Mouse (Mus musculus) CH12.LX (cell line): Measurements from ENCODE around the gene Tex261. TPM values are rescaled to one million over a fixed set of nuclear protein-coding genes. Genes with fewer than 3 reads are reported as not detected.

ENCODE experiments used
- DNase-seq: peaks from one replicate; pipeline ENCODE4 v3.0.0-alpha.2; 2013; ENCODE audit errors: extremely low read depth
- H3K27ac ChIP-seq: 2 replicates; pipeline ENCODE4 v1.5.1; 2012; ENCODE audit warnings: low read depth, mild to moderate bottlenecking, control low read depth, moderate library complexity; ENCODE audit not compliant: insufficient read depth
- H3K27me3 ChIP-seq: replicated peaks from 2 replicates; pipeline ENCODE3; 2012; ENCODE audit warnings: inconsistent platforms
- H3K36me3 ChIP-seq, 2 experiments: replicated peaks in 1 of 2; 2 replicates each; pipeline versions ENCODE3 to v1.6.1; 2012; ENCODE audit warnings: inconsistent platforms in 1 of 2, low read length in 1 of 2, mild to moderate bottlenecking in 1 of 2, mixed read lengths in 1 of 2, moderate library complexity in 1 of 2; ENCODE audit not compliant: control insufficient read depth in 1 of 2, insufficient read depth in 1 of 2
- H3K4me1 ChIP-seq, 2 experiments: 2 replicates each; pipeline ENCODE4 v1.6.1; 2012; ENCODE audit warnings: inconsistent platforms in 1 of 2, moderate library complexity in 1 of 2; ENCODE audit not compliant: insufficient read depth in 2 of 2, control insufficient read depth in 1 of 2
- H3K4me2 ChIP-seq: 2 replicates; pipeline ENCODE4 v1.6.1; 2012; ENCODE audit warnings: low read depth, mild to moderate bottlenecking, control low read depth; ENCODE audit not compliant: poor library complexity, insufficient read depth, severe bottlenecking
- H3K4me3 ChIP-seq, 3 experiments: fragments of 150-350 bp in 1 of 3; sonication (generic) in 1 of 3; replicated peaks in 1 of 3; 2 replicates each; pipeline versions ENCODE3 to v1.5.1; 2011 to 2012; ENCODE audit warnings: low read depth in 2 of 3, low read length in 2 of 3, mild to moderate bottlenecking in 2 of 3, moderate library complexity in 2 of 3, control low read depth in 1 of 3, improper control_type of control experiment in 1 of 3, inconsistent platforms in 1 of 3, mixed read lengths in 1 of 3; ENCODE audit not compliant: poor library complexity in 1 of 3
- H3K79me2 ChIP-seq: replicated peaks from 2 replicates; pipeline ENCODE4 v1.6.1; 2012; ENCODE audit warnings: mild to moderate bottlenecking, moderate library complexity; ENCODE audit not compliant: control insufficient read depth, poor library complexity, insufficient read depth, severe bottlenecking; ENCODE audit errors: extremely low read depth
- H3K9ac ChIP-seq: 2 replicates; pipeline ENCODE4 v1.6.1; 2012; ENCODE audit warnings: low read depth, mild to moderate bottlenecking, control low read depth, moderate library complexity; ENCODE audit not compliant: insufficient read depth
- H3K9me3 ChIP-seq: replicated peaks from 2 replicates; pipeline ENCODE3; 2012; ENCODE audit warnings: low read length, inconsistent platforms, mixed read lengths
- BHLHE40 ChIP-seq: IDR thresholded peaks from 2 replicates; pipeline ENCODE4 v1.6.1; 2011; ENCODE audit warnings: mild to moderate bottlenecking, low read depth, low read length, improper control_type of control experiment
- CHD1 ChIP-seq: IDR thresholded peaks from 2 replicates; pipeline ENCODE4 v1.6.1; 2012; ENCODE audit warnings: low read depth, low read length, improper control_type of control experiment, inconsistent platforms
- CTCF ChIP-seq, 2 experiments: IDR thresholded peaks in 1 of 2; conservative IDR thresholded peaks in 1 of 2; 2 replicates each; pipeline ENCODE4 v1.5.1; 2011 to 2012; ENCODE audit warnings: low read depth in 2 of 2, low read length in 2 of 2, improper control_type of control experiment in 1 of 2, inconsistent platforms in 1 of 2, mild to moderate bottlenecking in 1 of 2, moderate library complexity in 1 of 2
- E2F4 ChIP-seq: IDR thresholded peaks from 2 replicates; pipeline ENCODE4 v1.6.1; 2011; ENCODE audit warnings: low read depth, low read length, improper control_type of control experiment; ENCODE audit not compliant: insufficient replicate concordance
- ELF1 ChIP-seq: IDR thresholded peaks from 2 replicates; pipeline ENCODE4 v1.6.1; 2014; ENCODE audit warnings: low read depth, mild to moderate bottlenecking, inconsistent platforms, low read length, improper control_type of control experiment
- HCFC1 ChIP-seq: IDR thresholded peaks from 2 replicates; pipeline ENCODE4 v1.6.1; 2012; ENCODE audit warnings: low read depth, mild to moderate bottlenecking, inconsistent platforms, low read length, improper control_type of control experiment
- IRF4 ChIP-seq: IDR thresholded peaks from 2 replicates; pipeline ENCODE4 v1.6.1; 2014; ENCODE audit warnings: low read depth, mild to moderate bottlenecking, inconsistent platforms, low read length, improper control_type of control experiment
- JUN ChIP-seq: IDR thresholded peaks from 2 replicates; pipeline ENCODE4 v1.6.1; 2011; ENCODE audit warnings: low read depth, mild to moderate bottlenecking, low read length, improper control_type of control experiment, moderate library complexity; ENCODE audit not compliant: insufficient read depth
- MXI1 ChIP-seq: IDR thresholded peaks from 2 replicates; pipeline ENCODE4 v1.6.1; 2011; ENCODE audit warnings: mild to moderate bottlenecking, low read depth, low read length, improper control_type of control experiment
- MYC ChIP-seq: IDR thresholded peaks from 2 replicates; pipeline ENCODE4 v1.6.1; 2011; ENCODE audit warnings: low read depth, mild to moderate bottlenecking, improper control_type of control experiment, low read length
- NRF1 ChIP-seq: IDR thresholded peaks from 2 replicates; pipeline ENCODE4 v1.6.1; 2014; ENCODE audit warnings: low read depth, mild to moderate bottlenecking, inconsistent platforms, low read length, improper control_type of control experiment, moderate library complexity
- POLR2A ChIP-seq: IDR thresholded peaks from 2 replicates; pipeline ENCODE4 v1.6.1; 2011; ENCODE audit warnings: low read depth, mild to moderate bottlenecking, improper control_type of control experiment, low read length
- POLR2AphosphoS2 ChIP-seq: IDR thresholded peaks from 2 replicates; pipeline ENCODE4 v1.6.1; 2011; ENCODE audit warnings: low read depth, low read length, improper control_type of control experiment
- RAD21 ChIP-seq: IDR thresholded peaks from 2 replicates; pipeline ENCODE4 v1.6.1; 2011; ENCODE audit warnings: low read depth, mild to moderate bottlenecking, low read length, improper control_type of control experiment, moderate library complexity
- RCOR1 ChIP-seq: conservative IDR thresholded peaks from 2 replicates; pipeline ENCODE4 v1.6.1; 2012; ENCODE audit warnings: low read depth, mild to moderate bottlenecking, inconsistent platforms, low read length, improper control_type of control experiment
- SIN3A ChIP-seq: IDR thresholded peaks from 2 replicates; pipeline ENCODE4 v1.6.1; 2012; ENCODE audit warnings: low read length, improper control_type of control experiment, inconsistent platforms
- SMC3 ChIP-seq: IDR thresholded peaks from 2 replicates; pipeline ENCODE4 v1.6.1; 2011; ENCODE audit warnings: low read depth, low read length, improper control_type of control experiment
- TBP ChIP-seq: conservative IDR thresholded peaks from 2 replicates; pipeline ENCODE4 v1.6.1; 2011; ENCODE audit warnings: low read depth, low read length, improper control_type of control experiment
- TCF12 ChIP-seq: IDR thresholded peaks from 2 replicates; pipeline ENCODE4 v1.6.1; 2014; ENCODE audit warnings: low read depth, mild to moderate bottlenecking, inconsistent platforms, low read length, improper control_type of control experiment
- USF1 ChIP-seq: IDR thresholded peaks from 2 replicates; pipeline ENCODE4 v1.6.1; 2014; ENCODE audit warnings: low read depth, mild to moderate bottlenecking, inconsistent platforms, low read length, improper control_type of control experiment
- ZNF384 ChIP-seq: IDR thresholded peaks from 2 replicates; pipeline ENCODE4 v1.6.1; 2012; ENCODE audit warnings: low read depth, low read length, improper control_type of control experiment, inconsistent platforms
- dilution Hi-C: fragments of 300-500 bp; cut with MboI; formaldehyde crosslinking; loops from 2 replicates; pipeline ENCODE4 v1.14.3; 2020; ENCODE audit warnings: low sequenced_read_pairs; ENCODE audit not compliant: extremely low pct_unique_long_range_greater_than_20kb, extremely low pct_ligation_motif_present
- in situ Hi-C: fragments of 300-500 bp; cut with MboI; formaldehyde crosslinking; loops from 3 replicates; pipeline ENCODE4 v1.14.3; 2019; ENCODE audit warnings: low sequenced_read_pairs, low pct_ligation_motif_present, low pct_unique_long_range_greater_than_20kb, mixed read lengths
- polyA plus RNA-seq: library from polyadenylated mRNA; unstranded; fragments of >175 nt; gene quantifications from 2 replicates; pipeline ENCODE4 v1.2.1, GENCODE M21; 2012; ENCODE audit warnings: low read depth; ENCODE audit not compliant: insufficient read length
- total RNA-seq, 2 experiments: library from RNA; depleted of rRNA; stranded (reverse); fragments of 300-350 nt in 1 of 2; fragments of >200 nt in 1 of 2; gene quantifications; 2 replicates each; pipeline ENCODE4 v1.2.3; 2012 to 2014

Gene Tex261
- total and polyA plus RNA-seq, 3 experiments = 44.6 to 87.8 (median 65.6) TPM

DNA sequence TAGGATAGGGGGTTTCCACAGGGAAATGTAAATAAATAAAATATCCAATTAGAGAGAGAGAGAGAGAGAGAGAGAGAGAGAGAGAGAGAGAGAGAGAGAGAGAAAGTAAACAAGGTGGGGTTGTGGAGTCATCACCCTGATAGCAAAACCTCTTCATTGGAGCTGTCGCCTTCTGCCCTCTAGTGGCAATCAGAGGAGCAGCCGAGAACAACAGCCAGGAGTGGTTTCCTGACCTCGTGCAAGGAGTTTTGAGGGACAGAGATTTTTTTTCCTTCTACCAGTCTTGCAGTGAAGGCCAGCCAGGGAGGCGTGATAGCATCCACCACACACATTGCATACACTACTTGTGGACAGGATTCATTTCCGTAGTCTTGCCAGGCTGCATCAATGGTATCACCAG, 3.4 kb upstream of the Tex261 start:
- dilution Hi-C loops (no loop called here), in situ Hi-C loops (no loop called here)
- no peak overlapping the region for H3K27ac ChIP-seq
- TF ChIP-seq MYC (peak; percentile 66; the same call in 1 of the 2 replicates), SMC3 (peak; percentile 62), CTCF (conservative IDR thresholded peaks at IDR 0.05 in 1 of 2, IDR thresholded peaks at IDR 0.05 in 1 of 2; ENCODE audit: low read depth in 2 of 2, low read length in 2 of 2) (peak; percentile 72 to 82), JUN (no peak), RAD21 (peak; percentile 67), IRF4 (0 out of 2 replicates have a peak, but pooled peaks have one; percentile 16)
- no peak overlapping the region for H3K9ac ChIP-seq
- H3K27me3 ChIP-seq = no peaks in the 10 kb centered on the region
- H3K4me2 ChIP-seq = no peak overlapping the region
- peaks cover 3% of the 10 kb centered on the region for H3K9me3 ChIP-seq
- peaks cover 0 to 2% of the 10 kb centered on the region in 2 experiments for H3K36me3 ChIP-seq
- H3K79me2 ChIP-seq = peaks cover 11% of the 10 kb centered on the region
- peak; percentile 64 for DNase-seq
- H3K4me1 ChIP-seq = peaks cover 2 to 18% of the 10 kb centered on the region in 2 experiments
- no peak overlapping the region for H3K4me3 ChIP-seq

DNA sequence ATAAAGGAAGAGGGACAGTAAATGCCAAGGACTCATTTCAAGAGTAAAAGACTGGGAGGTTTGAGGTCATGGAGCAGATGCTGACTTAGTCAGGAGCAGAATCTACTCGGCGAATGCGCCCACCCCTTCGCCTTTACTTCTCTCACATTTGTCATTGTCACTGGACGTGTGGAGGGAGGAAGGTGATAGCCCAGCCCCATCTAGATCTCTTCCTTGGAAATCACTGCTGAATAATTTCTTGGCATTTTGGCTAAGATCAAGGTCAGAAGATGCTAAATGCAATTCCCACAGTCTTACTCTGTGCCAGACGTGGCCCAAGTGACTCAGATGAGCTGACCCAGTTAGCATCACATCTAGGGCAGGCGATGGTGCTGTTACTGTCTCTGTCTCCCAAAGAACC, 2.7 kb upstream of the Tex261 start:
- H3K27ac ChIP-seq = no peak overlapping the region
- no peak overlapping the region for H3K9ac ChIP-seq
- H3K27me3 ChIP-seq = no peaks in the 10 kb centered on the region
- DNase-seq = no peak
- H3K4me2 ChIP-seq = no peak overlapping the region
- H3K4me3 ChIP-seq = no peak overlapping the region
- in situ Hi-C loops (no loop called here), dilution Hi-C loops (no loop called here)
- peaks cover 4 to 9% of the 10 kb centered on the region in 2 experiments for H3K36me3 ChIP-seq
- TF ChIP-seq NRF1 (no peak), BHLHE40 (no peak), SIN3A (no peak), POLR2A (no peak), IRF4 (no peak), POLR2AphosphoS2 (no peak), ZNF384 (no peak), CTCF (conservative IDR thresholded peaks at IDR 0.05 in 1 of 2, IDR thresholded peaks at IDR 0.05 in 1 of 2; ENCODE audit: low read depth in 2 of 2, low read length in 2 of 2) (no peak), USF1 (no peak), TBP (no peak), HCFC1 (no peak), JUN (no peak), RAD21 (no peak), RCOR1 (no peak), TCF12 (no peak), ELF1 (no peak), E2F4 (no peak), CHD1 (no peak), MXI1 (no peak)
- peaks cover 3% of the 10 kb centered on the region for H3K9me3 ChIP-seq
- H3K4me1 ChIP-seq = peaks cover 7 to 25% of the 10 kb centered on the region in 2 experiments
- peaks cover 11% of the 10 kb centered on the region for H3K79me2 ChIP-seq
